Mouse (Mus musculus) intestine, postnatal 0 days (tissue): ENCODE measurements around the gene Btbd3. TPM values are rescaled to one million over a fixed set of nuclear protein-coding genes. Genes with fewer than 3 reads are reported as not detected.

Experiments used
- ATAC-seq: fragments of 200-750 bp; cut with Nextera tagmentation; 2 replicates; pipeline ENCODE4 v1.8.0; 2017; ENCODE audit warnings: mild to moderate bottlenecking, moderate TSS enrichment, moderate library complexity
- H3K27ac ChIP-seq: fragments of 300-500 bp; sonication (generic); 2 replicates; pipeline ENCODE4 v1.5.1; 2014; ENCODE audit warnings: mild to moderate bottlenecking, low read depth, low read length, moderate library complexity
- H3K27me3 ChIP-seq: fragments of 300-500 bp; sonication (generic); replicated peaks from 2 replicates; pipeline ENCODE4 v1.6.1; 2014; ENCODE audit warnings: low read length, mixed read lengths; ENCODE audit not compliant: control insufficient read depth, insufficient read depth
- H3K36me3 ChIP-seq: fragments of 300-500 bp; sonication (generic); 2 replicates; pipeline ENCODE4 v1.6.1; 2014; ENCODE audit warnings: mild to moderate bottlenecking, moderate library complexity; ENCODE audit not compliant: control insufficient read depth, insufficient read depth
- H3K4me1 ChIP-seq: fragments of 300-500 bp; sonication (generic); replicated peaks from 2 replicates; pipeline ENCODE4 v1.6.1; 2014; ENCODE audit warnings: antibody characterized with exemption, low read length, mixed read lengths; ENCODE audit not compliant: control insufficient read depth, insufficient read depth
- H3K4me2 ChIP-seq: fragments of 300-500 bp; sonication (generic); replicated peaks from 2 replicates; pipeline ENCODE4 v1.6.1; 2014; ENCODE audit warnings: low read depth, mild to moderate bottlenecking, moderate library complexity
- H3K4me3 ChIP-seq: fragments of 300-500 bp; sonication (generic); 2 replicates; pipeline ENCODE4 v1.5.1; 2014; ENCODE audit warnings: low read depth, low read length
- H3K9ac ChIP-seq: fragments of 300-500 bp; sonication (generic); 2 replicates; pipeline ENCODE4 v1.6.1; 2014; ENCODE audit warnings: mild to moderate bottlenecking, low read depth, low read length
- H3K9me3 ChIP-seq: fragments of 300-500 bp; sonication (generic); 2 replicates; pipeline ENCODE4 v1.6.1; 2016; ENCODE audit warnings: mixed run types; ENCODE audit not compliant: control insufficient read depth
- CTCF ChIP-seq: sonication (generic); IDR thresholded peaks from 2 replicates; pipeline ENCODE4 v1.5.1; 2016; ENCODE audit warnings: low read depth, mild to moderate bottlenecking, control low read depth, antibody characterized with exemption, moderate library complexity
- WGBS: fragments of 180-500 bp; shearing (Covaris S2); extraction: QIAGEN DNeasy Blood & Tissue Kit; methylation state at CpG from one replicate; pipeline ENCODE4 v1.1.7; 2014; 5-methylcytosine and 5-hydroxymethylcytosine counted together
- polyA plus RNA-seq: library from polyadenylated mRNA; unstranded; fragments of >200 nt; fragmentation: Nextera tagmentation; extraction: Ambion mirVana; gene quantifications from 2 replicates; pipeline ENCODE4 v1.2.1, GENCODE M21; 2015

The Btbd3 gene
- polyA plus RNA-seq, 1 experiment from 2014 or later: 10.6 TPM

DNA sequence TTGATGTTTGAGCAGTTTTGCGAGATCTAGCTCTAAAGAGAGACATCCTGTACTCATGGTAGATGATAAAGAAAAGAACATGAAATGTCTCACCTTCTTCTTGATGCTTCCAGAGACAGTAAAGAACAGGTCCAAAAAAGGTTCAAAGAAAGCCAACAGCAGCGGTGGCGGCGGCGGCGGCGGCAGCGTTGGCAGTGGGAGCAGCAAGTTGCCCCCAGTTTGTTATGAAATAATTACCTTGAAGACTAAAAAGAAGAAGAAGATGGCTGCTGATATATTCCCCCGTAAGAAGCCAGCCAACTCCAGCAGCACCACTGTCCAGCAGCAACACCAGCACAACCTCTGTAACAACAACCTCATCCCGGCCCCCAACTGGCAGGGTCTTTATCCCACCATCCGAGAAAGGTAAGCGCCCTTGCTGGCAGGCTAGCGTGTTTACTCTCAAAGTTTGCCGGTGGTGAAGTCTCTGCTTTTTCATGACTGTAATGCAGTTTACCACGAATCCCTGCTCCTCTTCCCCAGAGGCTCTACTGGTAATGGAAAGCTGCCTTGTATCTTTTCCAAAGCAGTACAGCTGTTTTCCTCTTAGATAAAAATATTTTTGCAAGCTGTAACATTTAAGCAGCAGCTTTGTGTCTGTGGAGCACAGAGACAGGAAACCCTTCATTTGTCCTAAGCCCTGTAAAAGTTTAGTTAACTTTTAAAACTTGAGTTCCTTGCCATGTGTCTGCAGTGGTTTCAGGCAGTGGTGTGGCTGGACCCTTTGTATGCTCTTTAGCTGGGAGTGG is 22.7 kb downstream of the Btbd3 start:
- 61% methylated on average over 15 of the region's 15 CpGs for WGBS
- H3K27ac ChIP-seq: peak overlapping the region; percentile 71
- no peaks in the 10 kb centered on the region for H3K27me3 ChIP-seq
- peak overlapping the region; percentile 43 for H3K4me3 ChIP-seq
- no peaks in the 10 kb centered on the region for H3K4me1 ChIP-seq
- no peaks in the 10 kb centered on the region for H3K9me3 ChIP-seq
- H3K9ac ChIP-seq: peak overlapping the region; percentile 51; the same call in 1 of the 2 replicates
- H3K36me3 ChIP-seq: peaks cover 12% of the 10 kb centered on the region
- no peak for TF ChIP-seq CTCF
- peak overlapping the region; percentile 71 for H3K4me2 ChIP-seq
- no peak for ATAC-seq

DNA sequence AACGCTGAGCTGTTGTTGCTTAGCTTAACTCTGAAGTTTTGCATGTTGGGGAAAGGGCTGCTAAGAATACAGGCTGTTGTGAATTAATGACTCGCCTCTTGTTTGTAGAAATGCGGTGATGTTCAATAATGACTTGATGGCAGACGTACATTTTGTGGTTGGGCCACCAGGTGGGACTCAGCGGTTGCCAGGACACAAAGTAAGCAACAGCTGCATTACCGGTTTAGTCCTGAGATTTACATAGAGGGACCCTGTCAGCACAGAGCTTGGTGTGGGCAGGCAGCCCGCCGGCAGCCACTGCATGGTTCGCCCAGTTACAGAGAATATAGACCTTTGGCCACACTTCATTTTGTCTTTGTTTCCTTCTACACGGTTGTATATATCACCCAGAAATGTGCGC is 23.3 kb downstream of the Btbd3 start:
- H3K27ac ChIP-seq: peak overlapping the region; percentile 23; the same call in 1 of the 2 replicates
- H3K4me2 ChIP-seq: peak overlapping the region; percentile 71
- 0 out of 2 replicates have a peak, but pooled peaks have one; percentile 20 for ATAC-seq
- no peaks in the 10 kb centered on the region for H3K9me3 ChIP-seq
- peak overlapping the region; percentile 28; the same call in 1 of the 2 replicates for H3K9ac ChIP-seq
- peak overlapping the region; percentile 43 for H3K4me3 ChIP-seq
- WGBS: 31% methylated on average over 11 of the region's 11 CpGs
- peak; percentile 22; the same call in 1 of the 2 replicates for TF ChIP-seq CTCF
- H3K27me3 ChIP-seq: no peaks in the 10 kb centered on the region
- H3K36me3 ChIP-seq: peaks cover 17% of the 10 kb centered on the region
- H3K4me1 ChIP-seq: no peaks in the 10 kb centered on the region

DNA sequence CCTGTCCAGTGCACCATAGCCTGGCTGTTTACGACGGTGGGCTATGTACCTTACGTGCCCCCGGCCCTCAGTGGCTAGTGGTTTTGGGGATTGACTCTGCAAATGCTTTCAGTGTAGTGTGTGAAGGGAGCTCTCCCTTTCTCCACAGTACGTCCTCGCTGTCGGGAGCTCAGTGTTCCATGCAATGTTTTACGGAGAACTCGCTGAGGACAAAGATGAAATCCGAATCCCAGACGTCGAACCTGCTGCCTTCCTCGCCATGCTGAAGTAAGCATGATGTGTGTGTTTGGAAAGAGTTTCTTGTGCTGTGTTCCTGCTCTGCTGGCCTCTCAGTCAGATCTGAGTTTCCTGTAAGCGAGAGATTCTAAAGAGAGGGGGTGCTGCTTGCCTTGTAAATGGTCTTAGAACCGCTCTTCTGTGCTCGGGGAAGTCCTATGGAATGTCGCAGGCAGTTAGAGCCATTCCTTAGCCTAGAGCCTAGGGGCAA is 23.9 kb downstream of the Btbd3 start:
- Histone ChIP-seq H3K9ac (peak overlapping the region; percentile 35; the same call in 1 of the 2 replicates), H3K4me1 (no peaks in the 10 kb centered on the region), H3K9me3 (no peaks in the 10 kb centered on the region), H3K4me3 (peak overlapping the region; percentile 43), H3K27ac (peak overlapping the region; percentile 23; the same call in 1 of the 2 replicates), H3K36me3 (peaks cover 17% of the 10 kb centered on the region), H3K4me2 (peak overlapping the region; percentile 71), H3K27me3 (no peaks in the 10 kb centered on the region)
- peak; percentile 58 for TF ChIP-seq CTCF
- no peak for ATAC-seq
- 53% methylated on average over 17 of the region's 17 CpGs for WGBS

DNA sequence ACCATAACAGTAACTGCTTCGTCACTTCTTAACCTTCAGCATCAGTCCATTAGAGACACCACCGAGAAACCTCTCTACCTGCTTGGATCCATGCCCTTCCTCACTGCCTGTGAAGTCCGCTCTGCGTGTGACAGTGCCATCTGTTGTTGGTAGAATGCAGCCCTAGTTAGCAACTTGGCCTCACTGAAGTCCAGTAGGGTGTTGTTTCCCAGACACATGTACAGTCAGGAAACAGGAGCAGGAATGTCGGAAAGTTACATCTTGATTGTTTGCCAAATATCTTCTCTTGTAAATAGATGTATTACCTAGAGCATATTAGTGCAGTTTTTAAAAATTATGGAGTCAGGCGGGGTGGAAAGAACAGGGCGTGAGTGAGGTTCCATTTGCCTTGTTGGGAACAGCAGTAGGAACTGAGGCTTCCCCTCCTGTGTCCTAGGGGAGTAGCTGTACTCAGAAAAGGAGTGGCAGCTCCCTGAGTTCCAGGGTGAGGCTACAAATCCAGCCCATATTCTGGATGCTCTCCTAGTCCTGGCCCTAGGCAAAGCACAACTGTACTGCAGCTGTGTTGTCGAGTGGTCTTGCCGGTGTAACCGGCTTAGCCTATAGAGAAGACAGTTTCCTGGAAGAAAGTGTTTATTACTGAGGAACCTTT is 25.3 kb downstream of the Btbd3 start:
- peaks cover 24% of the 10 kb centered on the region for H3K36me3 ChIP-seq
- H3K27me3 ChIP-seq: no peaks in the 10 kb centered on the region
- H3K9ac ChIP-seq: no peak overlapping the region
- H3K27ac ChIP-seq: no peak overlapping the region
- H3K9me3 ChIP-seq: no peaks in the 10 kb centered on the region
- peak overlapping the region; percentile 24 for H3K4me2 ChIP-seq
- no peak for ATAC-seq
- 74% methylated on average over 10 of the region's 10 CpGs for WGBS
- H3K4me1 ChIP-seq: no peaks in the 10 kb centered on the region
- H3K4me3 ChIP-seq: no peak overlapping the region
- peak; percentile 71 for TF ChIP-seq CTCF

DNA sequence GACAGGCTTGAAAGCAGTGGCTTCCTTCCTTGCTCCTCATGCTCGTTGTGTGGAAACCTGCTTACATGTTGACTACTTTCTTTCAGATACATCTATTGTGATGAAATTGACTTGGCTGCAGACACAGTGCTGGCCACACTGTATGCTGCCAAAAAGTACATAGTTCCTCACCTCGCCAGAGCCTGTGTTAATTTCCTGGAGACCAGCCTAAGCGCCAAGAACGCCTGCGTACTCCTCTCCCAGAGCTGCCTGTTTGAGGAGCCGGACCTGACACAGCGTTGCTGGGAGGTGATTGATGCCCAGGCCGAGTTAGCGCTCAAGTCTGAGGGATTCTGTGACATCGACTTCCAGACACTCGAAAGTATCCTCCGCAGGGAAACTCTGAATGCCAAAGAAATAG is 27.0 kb downstream of the Btbd3 start:
- H3K27ac ChIP-seq: no peak overlapping the region
- no peak overlapping the region for H3K4me2 ChIP-seq
- peaks cover 24% of the 10 kb centered on the region for H3K36me3 ChIP-seq
- TF ChIP-seq CTCF: no peak
- WGBS: 86% methylated on average over 12 of the region's 12 CpGs
- no peak overlapping the region for H3K9ac ChIP-seq
- ATAC-seq: no peak
- H3K4me1 ChIP-seq: no peaks in the 10 kb centered on the region
- no peaks in the 10 kb centered on the region for H3K27me3 ChIP-seq
- H3K4me3 ChIP-seq: no peak overlapping the region
- H3K9me3 ChIP-seq: no peaks in the 10 kb centered on the region

GRCm38 (mm10) chr2:138283856-138284255 is 27.5 kb downstream of the Btbd3 start:
- H3K4me3 ChIP-seq: no peak overlapping the region
- no peak overlapping the region for H3K4me2 ChIP-seq
- TF ChIP-seq CTCF: no peak
- H3K36me3 ChIP-seq: peaks cover 24% of the 10 kb centered on the region
- no peaks in the 10 kb centered on the region for H3K27me3 ChIP-seq
- no peaks in the 10 kb centered on the region for H3K4me1 ChIP-seq
- no peak overlapping the region for H3K9ac ChIP-seq
- WGBS: 94% methylated on average over 15 of the region's 15 CpGs
- H3K9me3 ChIP-seq: no peaks in the 10 kb centered on the region
- no peak overlapping the region; the same call in 1 of the 2 replicates for H3K27ac ChIP-seq
- no peak for ATAC-seq
